Mouse (Mus musculus) bone marrow macrophage, adult 2 months (primary cell): ENCODE measurements around the gene Upk1a. TPM values are rescaled to one million over a fixed set of nuclear protein-coding genes. Genes with fewer than 3 reads are reported as not detected.
A peak's percentile ranks its signal among the peaks of the same experiment; 100 is the strongest.

Experiments
- H3K27ac ChIP-seq: 2 replicates; pipeline ENCODE4 v1.5.1; 2012; ENCODE audit warnings: low read depth, low read length; ENCODE audit not compliant: insufficient read depth
- H3K4me1 ChIP-seq: 2 replicates; pipeline ENCODE4 v1.6.1; 2012; ENCODE audit warnings: low read length; ENCODE audit not compliant: control insufficient read depth, insufficient read depth
- H3K4me3 ChIP-seq: 2 replicates; pipeline ENCODE4 v1.5.1; 2012; ENCODE audit warnings: mild to moderate bottlenecking, low read length, moderate library complexity; ENCODE audit not compliant: insufficient read depth
- CTCF ChIP-seq: IDR thresholded peaks from 2 replicates; pipeline ENCODE4 v1.5.1; 2012; ENCODE audit warnings: low read depth, mild to moderate bottlenecking, low read length, moderate library complexity
- POLR2A ChIP-seq: IDR thresholded peaks from 2 replicates; pipeline ENCODE4 v1.6.1; 2012; ENCODE audit warnings: mild to moderate bottlenecking, low read depth, low read length, borderline replicate concordance
- polyA plus RNA-seq: library from polyadenylated mRNA; stranded (reverse); fragments of >200 nt; gene quantifications from 2 replicates; pipeline ENCODE4 v1.2.4, GENCODE M21; 2012; ENCODE audit not compliant: missing spikeins, insufficient read depth, insufficient read length

Gene Upk1a
- polyA plus RNA-seq, 1 experiment, result not detected

DNA sequence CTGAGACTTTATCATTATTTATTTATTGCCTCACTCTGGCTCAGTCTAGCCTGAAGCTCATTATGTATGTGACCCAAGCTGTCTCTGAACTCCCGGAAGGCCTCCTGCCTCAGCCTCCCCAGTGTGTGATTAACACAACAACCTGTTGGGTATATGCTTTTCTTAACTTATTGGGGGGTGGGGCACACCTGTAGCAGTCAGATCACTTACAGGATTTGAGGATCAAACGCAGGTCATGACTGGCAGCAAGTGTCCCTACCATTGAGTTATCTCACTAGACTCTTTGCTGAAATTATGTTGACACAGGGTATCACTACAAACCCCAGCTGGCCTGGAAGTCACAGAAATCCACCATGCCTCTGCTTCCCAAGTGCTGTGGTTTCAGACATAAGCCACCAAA, 52.4 kb downstream of the Upk1a start:
- TF ChIP-seq POLR2A (no peak), CTCF (no peak)
- no peak overlapping the region for H3K27ac ChIP-seq
- peaks cover 15% of the 10 kb centered on the region for H3K4me1 ChIP-seq
- no peak overlapping the region for H3K4me3 ChIP-seq

DNA sequence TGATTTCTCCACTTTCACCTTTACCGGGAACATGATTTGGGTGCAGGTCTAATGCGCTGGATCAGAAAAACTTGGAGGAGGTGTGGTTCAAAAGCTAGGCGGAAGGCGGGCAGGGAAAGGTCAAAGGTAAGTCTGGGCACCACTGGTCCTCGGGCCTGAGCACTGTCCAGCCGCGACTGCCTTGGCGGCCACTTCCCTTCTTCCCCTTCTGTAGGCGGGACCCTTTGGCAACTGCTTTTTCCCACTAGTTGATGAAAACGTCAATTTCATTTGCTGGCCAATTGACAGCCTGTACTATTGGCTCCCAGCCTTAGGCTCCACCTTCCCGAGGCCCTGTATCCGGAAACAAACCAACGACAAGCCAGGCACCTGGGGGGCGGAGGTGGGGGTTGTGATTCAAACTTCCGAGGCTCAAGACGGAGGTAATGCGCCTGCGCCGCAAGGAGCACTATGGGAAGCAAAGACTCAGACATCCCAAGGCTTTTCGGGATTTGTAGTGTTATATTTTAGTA, 53.1 kb downstream of the Upk1a start, which contains the start of gene Lin37:
TSS of gene Lin37 (minus strand) at position 396 of the 512 bp plus-strand sequence.
- H3K4me1 ChIP-seq, result peaks cover 15% of the 10 kb centered on the region
- H3K27ac ChIP-seq, result peak within 1 kb of the TSS; percentile 67
- TF ChIP-seq CTCF (no peak), POLR2A (no peak)
- peak within 1 kb of the TSS; percentile 86 for H3K4me3 ChIP-seq

- H3K4me1 ChIP-seq, result peaks cover 12% of the 10 kb centered on the region
- H3K4me3 ChIP-seq, result peak overlapping the region; percentile 86
- H3K27ac ChIP-seq, result peak overlapping the region; percentile 67
- TF ChIP-seq CTCF, result no peak
- no peak for TF ChIP-seq POLR2A
These were observed 53.8 kb downstream of the Upk1a start for GRCm38 (mm10) chr7:30558656-30559442.

- no peak for TF ChIP-seq POLR2A
- TF ChIP-seq CTCF, result no peak
- H3K4me1 ChIP-seq, result peaks cover 17% of the 10 kb centered on the region
- no peak overlapping the region for H3K27ac ChIP-seq
- H3K4me3 ChIP-seq, result peak overlapping the region; percentile 86
These were observed 54.6 kb downstream of the Upk1a start for GRCm38 (mm10) chr7:30557901-30558514.

- no peak overlapping the region for H3K27ac ChIP-seq
- TF ChIP-seq CTCF (no peak), POLR2A (no peak)
- no peak overlapping the region for H3K4me3 ChIP-seq
- H3K4me1 ChIP-seq, result peaks cover 17% of the 10 kb centered on the region
These were observed 55.6 kb downstream of the Upk1a start for GRCm38 (mm10) chr7:30556894-30557536.

GRCm38 (mm10) chr7:30553810-30554584, 58.6 kb downstream of the Upk1a start:
- Histone ChIP-seq H3K27ac (no peak overlapping the region), H3K4me1 (peaks cover 11% of the 10 kb centered on the region), H3K4me3 (no peak overlapping the region)
- TF ChIP-seq CTCF (no peak), POLR2A (no peak)

Other genes with a start within 250 kb of the Upk1a start
- 3,702 and 3,978 TPM in 2 replicates for gene Tyrobp, start 199.1 kb downstream of the Upk1a start, polyA plus RNA-seq
- 53.0 and 56.7 TPM in 2 replicates for gene Hcst, start 193.0 kb downstream of the Upk1a start, polyA plus RNA-seq
- 18.6 and 22.4 TPM in 2 replicates for gene Nfkbid, start 191.1 kb downstream of the Upk1a start, polyA plus RNA-seq
- 2.0 and 2.3 TPM in 2 replicates for gene Aplp1, start 167.3 kb downstream of the Upk1a start, polyA plus RNA-seq
- gene Kirrel2, start 155.2 kb downstream of the Upk1a start, polyA plus RNA-seq, result not detected in 2 replicates
- not detected in 2 replicates for gene Nphs1, start 154.5 kb downstream of the Upk1a start, polyA plus RNA-seq
- gene Prodh2, start 119.2 kb downstream of the Upk1a start, polyA plus RNA-seq, result not detected in 2 replicates
- gene Arhgap33, start 77.8 kb downstream of the Upk1a start, polyA plus RNA-seq, result 8.4 and 9.5 TPM in 2 replicates
- gene Hspb6, start 60.7 kb downstream of the Upk1a start, polyA plus RNA-seq, result 12.0 and 14.6 TPM in 2 replicates
- 8.8 and 12.2 TPM in 2 replicates for gene Proser3, start 60.5 kb downstream of the Upk1a start, polyA plus RNA-seq
- gene Lin37, start 53.0 kb downstream of the Upk1a start, polyA plus RNA-seq, result 29.6 and 44.3 TPM in 2 replicates
- 62.1 and 74.5 TPM in 2 replicates for gene U2af1l4, start 49.5 kb downstream of the Upk1a start, polyA plus RNA-seq
- 7.9 and 12.2 TPM in 2 replicates for gene Gm49396, start 49.5 kb downstream of the Upk1a start, polyA plus RNA-seq
- gene Psenen, start 49.2 kb downstream of the Upk1a start, polyA plus RNA-seq, result 204 and 236 TPM in 2 replicates
- gene Igflr1, start 47.4 kb downstream of the Upk1a start, polyA plus RNA-seq, result 1.3 and 2.1 TPM in 2 replicates
- gene Kmt2b, start 24.1 kb downstream of the Upk1a start, polyA plus RNA-seq, result 36.2 and 38.4 TPM in 2 replicates
- gene Zbtb32, start 13.9 kb downstream of the Upk1a start, polyA plus RNA-seq, result 0.45 TPM in 1 of 2 replicates, not detected in the other
- 553 and 612 TPM in 2 replicates for gene Cox6b1, start 13.3 kb upstream of the Upk1a start, polyA plus RNA-seq
- gene Etv2, start 23.0 kb upstream of the Upk1a start, polyA plus RNA-seq, result not detected in 2 replicates
- gene Rbm42, start 37.5 kb upstream of the Upk1a start, polyA plus RNA-seq, result 59.6 and 69.7 TPM in 2 replicates
- gene Haus5, start 52.1 kb upstream of the Upk1a start, polyA plus RNA-seq, result 16.8 and 18.7 TPM in 2 replicates
- gene Pmis2, start 58.8 kb upstream of the Upk1a start, polyA plus RNA-seq, result not detected in 2 replicates
- not detected in 2 replicates for gene 2200002J24Rik, start 86.1 kb upstream of the Upk1a start, polyA plus RNA-seq
- not detected in 2 replicates for gene Atp4a, start 99.4 kb upstream of the Upk1a start, polyA plus RNA-seq
- gene Tmem147, start 116.7 kb upstream of the Upk1a start, polyA plus RNA-seq, result 74.6 and 80.3 TPM in 2 replicates
- not detected in 2 replicates for gene Gapdhs, start 130.8 kb upstream of the Upk1a start, polyA plus RNA-seq
- 6.9 and 8.3 TPM in 2 replicates for gene Sbsn, start 138.6 kb upstream of the Upk1a start, polyA plus RNA-seq
- gene Dmkn, start 150.9 kb upstream of the Upk1a start, polyA plus RNA-seq, result 1.7 and 3.6 TPM in 2 replicates
- gene Krtdap, start 175.0 kb upstream of the Upk1a start, polyA plus RNA-seq, result not detected in 2 replicates
- gene Ffar2, start 210.9 kb upstream of the Upk1a start, polyA plus RNA-seq, result not detected in 2 replicates
- gene Ffar3, start 243.3 kb upstream of the Upk1a start, polyA plus RNA-seq, result not detected in 2 replicates
- gene Ffar1, start 248.7 kb upstream of the Upk1a start, polyA plus RNA-seq, result not detected in 2 replicates